In genomic region chr4:136469371-136469903, GRCm38 (mm10) we compare ENCODE assay signal across 8 mouse cellular contexts. TPM values are rescaled to one million over a fixed set of nuclear protein-coding genes. Genes with fewer than 3 reads are reported as not detected.
DNase-seq lines count a peak whose midpoint lies in the region; ATAC-seq lines count a peak whose summit lies in the region.

Luzp1 (plus strand) TSS chr4:136469761.

- 1% methylated on average over 36 of the region's 36 CpGs for WGBS in lung, embryonic 16.5 days

- H3K27me3 ChIP-seq in lung, embryonic 16.5 days (ENCODE audit: control insufficient read depth, insufficient read depth, low read depth, low read length): peaks cover under 1% of the 10 kb centered on the region; the same call in 1 of the 2 replicates

- peaks cover 13% of the 10 kb centered on the region for H3K4me1 ChIP-seq in lung, embryonic 16.5 days (replicated peaks; ENCODE audit: control insufficient read depth, insufficient read depth, low read length)

- H3K9me3 ChIP-seq in lung, embryonic 16.5 days (ENCODE audit: control insufficient read depth, low read length): no peaks in the 10 kb centered on the region

- peak; percentile 61 for DNase-seq in MEL-GATA-1-ER (ENCODE audit: extremely low read depth, low read depth)
- peak; percentile 98 for DNase-seq in cerebellum, adult 8-10 months
- DNase-seq in forelimb bud, embryonic 11.5 days (ENCODE audit: low read depth, low spot score): peak; percentile 90
- DNase-seq in layer of hippocampus, adult 9-10 months (ENCODE audit: low spot score): peak; percentile 87
- peak; percentile 89 for DNase-seq in ovary, postnatal 10 days (ENCODE audit: low spot score)
- DNase-seq in thymus, postnatal 10 days (ENCODE audit: low spot score in 2 of 2): peak; percentile 81 to 85

- H3K36me3 ChIP-seq in lung, embryonic 16.5 days (ENCODE audit: control insufficient read depth, insufficient read depth, low read length): no peaks in the 10 kb centered on the region

- ATAC-seq in hematopoietic stem cell, adult 5-6 weeks (replicated peaks in 1 of 2; ENCODE audit: insufficient read depth in 1 of 2, low FRiP score in 2 of 2, low TSS enrichment in 1 of 2, low read depth in 1 of 2, poor library complexity in 2 of 2, severe bottlenecking in 2 of 2): peak; percentile 82 to 86
- ATAC-seq in lung, embryonic 16.5 days (ENCODE audit: low read depth): peak; percentile 96

- H3K4me2 ChIP-seq in lung, embryonic 16.5 days (ENCODE audit: low read depth, low read length): peak within 1 kb of the TSS; percentile 67

- peak within 1 kb of the TSS; percentile 93 for H3K9ac ChIP-seq in lung, embryonic 16.5 days (ENCODE audit: low read length)

- H3K27ac ChIP-seq in lung, embryonic 16.5 days (ENCODE audit: low read length): peak within 1 kb of the TSS; percentile 97

- H3K4me3 ChIP-seq in lung, embryonic 16.5 days (ENCODE audit: low read length): peak within 1 kb of the TSS; percentile 90

RNA-seq across cellular contexts. Expression of gene Luzp1, which starts in this region (rescaled TPM):
- total RNA-seq in hematopoietic stem cell, adult 5-6 weeks (2017): 7.6 and 8.9 TPM in 2 replicates
- polyA plus RNA-seq in lung, embryonic 16.5 days (2015; fragmentation: Nextera tagmentation; extraction: Ambion mirVana): 100 and 115 TPM in 2 replicates

Comparison
In these comparisons a context has a peak if more than half of its experiments do, and no peak if none do; other contexts are left out.
1. Peak in every context shown above with its lines: DNase-seq, ATAC-seq, H3K4me3 ChIP-seq and H3K27ac ChIP-seq.